Mouse (Mus musculus): Measurements from ENCODE around the gene Cep290. TPM values are rescaled to one million over a fixed set of nuclear protein-coding genes. Genes with fewer than 3 reads are reported as not detected.
"Not testable (repeated sequence)": the region's sequence is repeated elsewhere in the genome, so short reads cannot be mapped to it uniquely, and the experiment has no call there.

Cep290 gene
- polyA plus RNA-seq, 1 experiment from 2014 or later = 8.1 TPM

- no peak overlapping the region for H3K4me2 ChIP-seq (replicated peaks)
- WGBS = 84% methylated on average over 3 of the region's 3 CpGs
- no peak overlapping the region for H3K27ac ChIP-seq (replicated peaks)
- no peak overlapping the region for H3K4me3 ChIP-seq
- peaks cover 7% of the 10 kb centered on the region for H3K36me3 ChIP-seq
- H3K4me1 ChIP-seq = no peaks in the 10 kb centered on the region
- no peak overlapping the region for H3K9ac ChIP-seq (replicated peaks)
- no peak for ATAC-seq (ENCODE audit: low FRiP score, low read depth)
- H3K9me3 ChIP-seq = no peaks in the 10 kb centered on the region
- H3K27me3 ChIP-seq = no peaks in the 10 kb centered on the region
Measured at GRCm38 (mm10) chr10:100556566-100557175, 69.3 kb downstream of the Cep290 start.

- not testable (repeated sequence) for H3K4me2 ChIP-seq (replicated peaks); H3K9ac ChIP-seq (replicated peaks); H3K27me3 ChIP-seq; H3K4me3 ChIP-seq; H3K4me1 ChIP-seq; H3K9me3 ChIP-seq; ATAC-seq (ENCODE audit: low FRiP score, low read depth); H3K27ac ChIP-seq (replicated peaks)
- peaks cover 15% of the 10 kb centered on the region; the same call in 1 of the 2 replicates for H3K36me3 ChIP-seq
- 95% methylated on average over 3 of the region's 3 CpGs for WGBS
Measured at GRCm38 (mm10) chr10:100560194-100560883, 73.0 kb downstream of the Cep290 start.

- 85% methylated on average over 3 of the region's 3 CpGs for WGBS
- H3K4me2 ChIP-seq (replicated peaks) = no peak overlapping the region
Measured at GRCm38 (mm10) chr10:100564112-100564511, 76.8 kb downstream of the Cep290 start.

GRCm38 (mm10) chr10:100571707-100572106 lies 84.3 kb downstream of the Cep290 start:
- Histone ChIP-seq H3K9me3 (no peaks in the 10 kb centered on the region), H3K27me3 (no peaks in the 10 kb centered on the region), H3K27ac (replicated peaks) (no peak overlapping the region), H3K36me3 (peaks cover 39% of the 10 kb centered on the region), H3K4me3 (no peak overlapping the region), H3K4me2 (replicated peaks) (no peak overlapping the region), H3K9ac (replicated peaks) (no peak overlapping the region), H3K4me1 (no peaks in the 10 kb centered on the region)
- 96% methylated on average over 3 of the region's 3 CpGs for WGBS
- ATAC-seq (ENCODE audit: low FRiP score, low read depth) = no peak

More at GRCm38 (mm10) chr10:100564112-100564511, 76.8 kb downstream of the Cep290 start:
- ATAC-seq (ENCODE audit: low FRiP score, low read depth) = no peak
- Histone ChIP-seq H3K4me1 (no peaks in the 10 kb centered on the region), H3K36me3 (peaks cover 29% of the 10 kb centered on the region; the same call in 1 of the 2 replicates), H3K9me3 (no peaks in the 10 kb centered on the region), H3K4me3 (no peak overlapping the region), H3K27me3 (no peaks in the 10 kb centered on the region), H3K9ac (replicated peaks) (no peak overlapping the region), H3K27ac (replicated peaks) (no peak overlapping the region)

GRCm38 (mm10) chr10:100574505-100575149 lies 87.3 kb downstream of the Cep290 start:
- WGBS = 92% methylated on average over 7 of the region's 7 CpGs
- no peaks in the 10 kb centered on the region for H3K9me3 ChIP-seq
- ATAC-seq (ENCODE audit: low FRiP score, low read depth) = no peak
- no peaks in the 10 kb centered on the region for H3K4me1 ChIP-seq
- H3K4me3 ChIP-seq = no peak overlapping the region
- H3K27ac ChIP-seq (replicated peaks) = no peak overlapping the region
- no peak overlapping the region for H3K4me2 ChIP-seq (replicated peaks)
- peaks cover 40% of the 10 kb centered on the region for H3K36me3 ChIP-seq
- no peaks in the 10 kb centered on the region for H3K27me3 ChIP-seq
- H3K9ac ChIP-seq (replicated peaks) = no peak overlapping the region

- H3K4me2 ChIP-seq (replicated peaks) = no peak overlapping the region
- peaks cover 40% of the 10 kb centered on the region for H3K36me3 ChIP-seq
- no peaks in the 10 kb centered on the region for H3K27me3 ChIP-seq
- H3K27ac ChIP-seq (replicated peaks) = no peak overlapping the region
- no peaks in the 10 kb centered on the region for H3K4me1 ChIP-seq
- H3K9ac ChIP-seq (replicated peaks) = no peak overlapping the region
- no peak for ATAC-seq (ENCODE audit: low FRiP score, low read depth)
- no peaks in the 10 kb centered on the region for H3K9me3 ChIP-seq
- no peak overlapping the region for H3K4me3 ChIP-seq
- WGBS = 92% methylated on average over 7 of the region's 7 CpGs
Measured at GRCm38 (mm10) chr10:100575294-100575693, 87.9 kb downstream of the Cep290 start.

- 87% methylated on average over 3 of the region's 3 CpGs for whole genome bisulfite sequencing
- Histone ChIP-seq H3K27me3 (no peaks in the 10 kb centered on the region), H3K36me3 (no peaks in the 10 kb centered on the region), H3K9me3 (no peaks in the 10 kb centered on the region), H3K4me1 (peaks cover 7% of the 10 kb centered on the region), H3K27ac (replicated peaks) (no peak overlapping the region), H3K9ac (replicated peaks) (no peak overlapping the region), H3K4me3 (no peak overlapping the region), H3K4me2 (replicated peaks) (no peak overlapping the region)
- ATAC-seq (ENCODE audit: low FRiP score, low read depth) = no peak
Measured at GRCm38 (mm10) chr10:100584178-100584577, 96.8 kb downstream of the Cep290 start.

GRCm38 (mm10) chr10:100588524-100588923 lies 101.2 kb downstream of the Cep290 start:
- ATAC-seq (ENCODE audit: low FRiP score, low read depth) = no peak; the same call in none of the 2 replicates
- 47% methylated on average over 7 of the region's 7 CpGs for WGBS
- peak overlapping the region; percentile 60 for H3K4me2 ChIP-seq (replicated peaks)

GRCm38 (mm10) chr10:100588932-100589388 lies 101.6 kb downstream of the Cep290 start:
- peak overlapping the region; percentile 73 for H3K4me3 ChIP-seq
- peaks cover 7% of the 10 kb centered on the region for H3K4me1 ChIP-seq
- under 1% methylated on average over 31 of the region's 31 CpGs for WGBS
- no peaks in the 10 kb centered on the region for H3K36me3 ChIP-seq
- no peaks in the 10 kb centered on the region for H3K9me3 ChIP-seq
- H3K27ac ChIP-seq (replicated peaks) = peak overlapping the region; percentile 63
- peak; percentile 99 for ATAC-seq (ENCODE audit: low FRiP score, low read depth)
- H3K27me3 ChIP-seq = no peaks in the 10 kb centered on the region
- peak overlapping the region; percentile 60 for H3K4me2 ChIP-seq (replicated peaks)
- peak overlapping the region; percentile 71 for H3K9ac ChIP-seq (replicated peaks)

More at GRCm38 (mm10) chr10:100588524-100588923, 101.2 kb downstream of the Cep290 start:
- H3K27me3 ChIP-seq = no peaks in the 10 kb centered on the region
- peak overlapping the region; percentile 73 for H3K4me3 ChIP-seq
- peaks cover 7% of the 10 kb centered on the region for H3K4me1 ChIP-seq
- H3K9me3 ChIP-seq = no peaks in the 10 kb centered on the region
- H3K36me3 ChIP-seq = no peaks in the 10 kb centered on the region
- peak overlapping the region; percentile 63; the same call in 1 of the 2 replicates for H3K27ac ChIP-seq (replicated peaks)
- H3K9ac ChIP-seq (replicated peaks) = peak overlapping the region; percentile 71

GRCm38 (mm10) chr10:100590323-100590722 lies 103.0 kb downstream of the Cep290 start, which contains the start of the genes 4930430F08Rik and 1700017N19Rik:
TSS of gene 4930430F08Rik (minus strand) at chr10:100590423.
TSS of gene 1700017N19Rik (plus strand) at chr10:100590484.
- H3K36me3 ChIP-seq = no peaks in the 10 kb centered on the region
- H3K4me2 ChIP-seq (replicated peaks) = peak within 1 kb of the TSS; percentile 60
- ATAC-seq (ENCODE audit: low FRiP score, low read depth) = no peak
- peak within 1 kb of the TSS; percentile 73 for H3K4me3 ChIP-seq
- 80% methylated on average over 1 of the region's 1 CpGs for WGBS
- peaks cover 7% of the 10 kb centered on the region for H3K4me1 ChIP-seq
- H3K27ac ChIP-seq (replicated peaks) = no peak within 1 kb of the TSS
- no peak within 1 kb of the TSS for H3K9ac ChIP-seq (replicated peaks)
- H3K9me3 ChIP-seq = no peaks in the 10 kb centered on the region
- no peaks in the 10 kb centered on the region for H3K27me3 ChIP-seq

GRCm38 (mm10) chr10:100598339-100598738 lies 111.0 kb downstream of the Cep290 start:
- no peaks in the 10 kb centered on the region for H3K27me3 ChIP-seq
- no peaks in the 10 kb centered on the region for H3K9me3 ChIP-seq
- no peaks in the 10 kb centered on the region for H3K4me1 ChIP-seq
- H3K4me3 ChIP-seq = no peak overlapping the region
- WGBS = 87% methylated on average over 3 of the region's 3 CpGs
- H3K36me3 ChIP-seq = no peaks in the 10 kb centered on the region
- no peak for ATAC-seq (ENCODE audit: low FRiP score, low read depth)
- H3K9ac ChIP-seq (replicated peaks) = no peak overlapping the region
- H3K27ac ChIP-seq (replicated peaks) = no peak overlapping the region
- no peak overlapping the region for H3K4me2 ChIP-seq (replicated peaks)

GRCm38 (mm10) chr10:100603511-100603910 lies 116.2 kb downstream of the Cep290 start:
- no peaks in the 10 kb centered on the region for H3K36me3 ChIP-seq
- no peak overlapping the region for H3K4me2 ChIP-seq (replicated peaks)
- no peaks in the 10 kb centered on the region for H3K27me3 ChIP-seq
- WGBS = 81% methylated on average over 9 of the region's 9 CpGs
- no peaks in the 10 kb centered on the region for H3K9me3 ChIP-seq
- ATAC-seq (ENCODE audit: low FRiP score, low read depth) = peak; percentile 48; the same call in 1 of the 2 replicates
- H3K4me1 ChIP-seq = no peaks in the 10 kb centered on the region
- H3K9ac ChIP-seq (replicated peaks) = no peak overlapping the region
- H3K4me3 ChIP-seq = no peak overlapping the region
- H3K27ac ChIP-seq (replicated peaks) = no peak overlapping the region
